Mouse (Mus musculus): ENCODE measurements around the gene Rarb. TPM values are rescaled to one million over a fixed set of nuclear protein-coding genes. Genes with fewer than 3 reads are reported as not detected.

Gene Rarb
- polyA plus RNA-seq, 1 experiment from 2014 or later: 5.3 TPM

DNA sequence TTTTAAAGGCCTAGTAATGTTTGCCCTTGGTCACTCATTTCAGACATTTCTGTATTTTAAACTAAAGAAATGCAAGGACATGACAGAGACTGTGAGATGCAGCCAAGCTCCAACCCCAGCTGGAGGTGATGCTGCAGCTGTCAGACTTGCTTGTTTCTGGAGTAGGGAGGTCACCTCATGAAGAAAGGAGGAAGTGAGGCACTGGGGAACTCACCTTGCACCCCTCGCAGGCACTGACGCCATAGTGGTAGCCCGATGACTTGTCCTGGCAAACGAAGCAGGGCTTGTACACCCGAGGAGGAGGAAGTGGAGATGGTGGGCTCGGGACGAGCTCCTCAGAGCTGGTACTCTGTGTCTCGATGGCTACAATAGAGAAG lies 270.8 kb downstream of the Rarb start:
- no peaks in the 10 kb centered on the region for H3K9me3 ChIP-seq
- H3K27me3 ChIP-seq: no peaks in the 10 kb centered on the region
- no peak for ATAC-seq
- no peak overlapping the region for H3K27ac ChIP-seq
- H3K4me1 ChIP-seq (replicated peaks): no peaks in the 10 kb centered on the region
- no peak overlapping the region for H3K4me2 ChIP-seq (replicated peaks)
- H3K4me3 ChIP-seq (replicated peaks): no peak overlapping the region
- 92% methylated on average over 8 of the region's 8 CpGs for WGBS
- no peaks in the 10 kb centered on the region for H3K36me3 ChIP-seq
- H3K9ac ChIP-seq (replicated peaks): no peak overlapping the region

DNA sequence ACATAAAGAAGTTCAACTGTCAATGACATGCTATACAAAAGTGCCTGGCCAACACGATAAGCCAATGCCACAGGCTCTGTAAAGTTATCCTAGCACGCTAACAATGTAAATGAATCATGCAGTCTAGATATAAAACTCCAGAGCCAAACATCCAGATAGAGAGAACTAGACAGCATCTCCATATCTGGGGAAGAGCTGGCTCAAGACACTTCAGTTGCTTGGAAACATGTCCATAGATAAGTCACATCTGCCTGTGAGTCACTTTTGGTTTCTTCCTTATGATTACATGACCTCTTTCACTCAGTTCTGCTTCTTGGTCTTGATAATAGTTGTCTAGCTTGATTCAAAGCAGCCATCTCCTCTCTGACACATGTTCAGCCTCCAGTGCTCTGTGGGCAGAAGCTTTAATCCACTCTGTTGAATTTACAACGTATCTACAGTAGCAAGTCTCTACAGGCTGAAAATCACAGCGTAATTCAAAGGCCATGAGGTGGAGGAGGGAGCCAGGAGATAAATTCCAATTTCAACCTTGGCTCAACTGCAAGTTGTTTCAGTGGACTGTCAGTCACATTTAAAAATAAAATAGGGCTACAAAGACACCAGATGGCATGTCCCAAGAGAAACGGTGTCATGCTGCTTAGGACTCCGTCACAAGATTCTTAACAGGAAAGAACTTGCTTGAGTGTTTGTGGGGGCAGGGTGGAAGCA lies 271.3 kb downstream of the Rarb start:
- Histone ChIP-seq H3K36me3 (no peaks in the 10 kb centered on the region), H3K4me3 (replicated peaks) (no peak overlapping the region), H3K9me3 (no peaks in the 10 kb centered on the region), H3K4me2 (replicated peaks) (no peak overlapping the region), H3K27ac (no peak overlapping the region), H3K4me1 (replicated peaks) (no peaks in the 10 kb centered on the region), H3K27me3 (no peaks in the 10 kb centered on the region), H3K9ac (replicated peaks) (no peak overlapping the region)
- ATAC-seq: no peak
- WGBS: 81% methylated on average over 6 of the region's 6 CpGs

DNA sequence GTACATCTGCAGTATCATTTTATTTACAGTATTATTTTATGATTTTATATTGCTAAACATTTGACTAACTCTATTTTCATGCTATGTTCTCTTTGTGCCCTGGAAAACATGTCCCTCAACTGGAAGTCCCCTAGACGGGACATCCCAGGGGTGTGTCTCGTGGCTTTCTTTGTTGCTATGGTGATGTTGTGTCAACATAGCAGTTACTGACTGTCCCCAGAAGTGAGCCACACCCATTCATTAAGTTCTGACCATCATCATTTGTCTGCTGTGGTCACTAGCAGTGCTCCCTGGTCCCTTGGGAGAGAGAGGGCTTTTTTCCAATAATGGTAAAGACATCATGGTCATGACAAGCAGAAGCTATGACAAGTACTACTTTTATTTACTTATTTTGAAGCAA lies 274.0 kb downstream of the Rarb start:
- H3K9ac ChIP-seq (replicated peaks): no peak overlapping the region
- H3K9me3 ChIP-seq: no peaks in the 10 kb centered on the region
- H3K27ac ChIP-seq: no peak overlapping the region
- no peak overlapping the region for H3K4me2 ChIP-seq (replicated peaks)
- H3K36me3 ChIP-seq: no peaks in the 10 kb centered on the region
- no peak for ATAC-seq
- WGBS: 55% methylated on average over 2 of the region's 2 CpGs
- H3K4me3 ChIP-seq (replicated peaks): no peak overlapping the region
- no peaks in the 10 kb centered on the region for H3K4me1 ChIP-seq (replicated peaks)
- no peaks in the 10 kb centered on the region for H3K27me3 ChIP-seq

DNA sequence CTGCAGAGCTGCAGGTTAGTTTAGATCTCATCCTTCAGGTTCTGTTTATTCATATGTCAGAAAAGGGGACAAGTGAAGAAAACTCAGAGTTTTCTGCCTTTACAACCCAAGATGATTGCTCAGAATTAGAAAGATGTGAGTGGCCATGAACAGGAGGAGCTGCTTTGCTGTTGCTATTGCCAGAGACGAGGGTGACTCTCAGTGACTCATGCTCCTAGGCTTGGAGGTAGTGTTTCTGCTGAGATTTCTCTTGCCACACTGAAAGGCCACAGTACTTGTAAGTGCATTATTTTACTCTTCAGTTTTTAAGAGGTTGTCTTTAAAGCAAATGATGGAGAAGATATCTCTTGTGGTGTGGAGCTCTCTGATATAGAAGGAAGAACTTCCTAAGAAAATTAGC lies 277.3 kb downstream of the Rarb start:
- no peak overlapping the region for H3K4me2 ChIP-seq (replicated peaks)
- 75% methylated on average over 1 of the region's 1 CpGs for WGBS

DNA sequence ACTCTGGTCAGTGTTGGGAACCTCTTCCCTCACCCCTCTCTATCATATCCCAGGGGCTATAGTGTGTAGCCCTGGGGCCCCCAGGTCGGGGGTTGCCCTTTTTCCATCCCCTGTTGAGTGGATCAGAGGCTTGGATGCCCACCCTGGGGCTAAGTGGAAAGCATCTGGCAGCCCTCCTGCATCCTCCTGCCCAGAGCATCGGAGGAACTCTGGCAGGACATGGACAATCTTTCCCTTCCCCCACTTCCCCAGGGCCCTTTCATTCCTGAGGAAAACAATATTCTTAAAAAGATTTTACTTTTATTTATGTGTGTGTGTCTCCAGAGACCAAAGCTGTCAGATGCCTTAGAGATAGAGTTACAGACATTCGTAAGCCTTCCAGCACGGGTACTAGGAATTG lies 281.5 kb downstream of the Rarb start:
- Histone ChIP-seq H3K4me3 (replicated peaks) (no peak overlapping the region), H3K27me3 (no peaks in the 10 kb centered on the region), H3K36me3 (no peaks in the 10 kb centered on the region), H3K9ac (replicated peaks) (no peak overlapping the region), H3K4me1 (replicated peaks) (no peaks in the 10 kb centered on the region), H3K27ac (no peak overlapping the region), H3K9me3 (no peaks in the 10 kb centered on the region), H3K4me2 (replicated peaks) (no peak overlapping the region)
- WGBS: 55% methylated on average over 4 of the region's 4 CpGs
- no peak for ATAC-seq

More for the DNA sequence above, 277.3 kb downstream of the Rarb start:
- no peaks in the 10 kb centered on the region for H3K27me3 ChIP-seq
- no peak for ATAC-seq
- H3K9me3 ChIP-seq: no peaks in the 10 kb centered on the region
- no peak overlapping the region for H3K9ac ChIP-seq (replicated peaks)
- no peaks in the 10 kb centered on the region for H3K4me1 ChIP-seq (replicated peaks)
- H3K36me3 ChIP-seq: no peaks in the 10 kb centered on the region
- no peak overlapping the region for H3K4me3 ChIP-seq (replicated peaks)
- H3K27ac ChIP-seq: no peak overlapping the region

DNA sequence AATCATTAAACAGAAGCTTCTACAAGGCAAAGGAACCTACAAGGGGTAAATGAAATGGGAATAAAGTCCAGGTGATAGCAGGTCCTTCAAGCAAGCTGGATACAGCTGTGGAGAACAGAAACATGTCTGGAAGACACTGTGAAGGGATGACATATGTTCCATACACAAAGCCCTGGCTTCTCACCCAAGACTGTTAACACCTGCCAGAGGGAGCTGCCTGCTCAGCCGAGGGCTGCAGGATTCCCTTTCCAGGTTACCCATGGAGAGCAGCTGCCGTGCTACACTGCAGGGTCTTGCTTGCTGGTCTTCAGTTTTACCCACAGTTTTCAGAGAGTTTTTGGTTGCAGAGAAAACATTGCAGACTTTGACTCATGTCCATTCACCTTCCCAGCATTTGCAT lies 290.3 kb downstream of the Rarb start:
- no peak for ATAC-seq
- H3K4me3 ChIP-seq (replicated peaks): no peak overlapping the region
- H3K9me3 ChIP-seq: no peaks in the 10 kb centered on the region
- no peaks in the 10 kb centered on the region for H3K27me3 ChIP-seq
- H3K36me3 ChIP-seq: no peaks in the 10 kb centered on the region
- no peak overlapping the region for H3K27ac ChIP-seq
- no peak overlapping the region for H3K9ac ChIP-seq (replicated peaks)
- WGBS: 71% methylated on average over 2 of the region's 2 CpGs
- H3K4me2 ChIP-seq (replicated peaks): no peak overlapping the region
- H3K4me1 ChIP-seq (replicated peaks): no peaks in the 10 kb centered on the region

DNA sequence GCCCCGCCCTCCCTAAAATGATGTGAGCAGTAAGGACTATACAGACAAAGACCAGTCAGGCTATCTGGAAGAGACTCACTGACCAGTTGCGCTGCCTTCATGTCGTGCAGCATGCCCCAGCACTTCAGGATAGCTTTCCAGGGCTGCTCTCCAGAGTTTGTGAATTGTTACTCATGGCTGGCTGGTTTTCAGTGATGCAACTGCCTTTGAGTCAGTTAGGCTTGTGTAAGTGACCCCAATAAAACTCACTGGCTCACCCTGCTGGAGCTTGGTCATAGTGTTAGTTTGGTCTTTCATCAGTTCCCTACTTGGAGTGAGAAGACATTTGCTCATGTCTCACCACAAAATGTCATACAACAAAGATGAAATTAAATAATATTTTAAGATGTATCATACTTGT lies 292.8 kb downstream of the Rarb start:
- Histone ChIP-seq H3K4me1 (replicated peaks) (no peaks in the 10 kb centered on the region), H3K36me3 (no peaks in the 10 kb centered on the region), H3K27ac (no peak overlapping the region), H3K4me3 (replicated peaks) (no peak overlapping the region), H3K9me3 (no peaks in the 10 kb centered on the region), H3K4me2 (replicated peaks) (no peak overlapping the region), H3K9ac (replicated peaks) (no peak overlapping the region), H3K27me3 (no peaks in the 10 kb centered on the region)
- no peak for ATAC-seq
- WGBS: 89% methylated on average over 3 of the region's 3 CpGs

DNA sequence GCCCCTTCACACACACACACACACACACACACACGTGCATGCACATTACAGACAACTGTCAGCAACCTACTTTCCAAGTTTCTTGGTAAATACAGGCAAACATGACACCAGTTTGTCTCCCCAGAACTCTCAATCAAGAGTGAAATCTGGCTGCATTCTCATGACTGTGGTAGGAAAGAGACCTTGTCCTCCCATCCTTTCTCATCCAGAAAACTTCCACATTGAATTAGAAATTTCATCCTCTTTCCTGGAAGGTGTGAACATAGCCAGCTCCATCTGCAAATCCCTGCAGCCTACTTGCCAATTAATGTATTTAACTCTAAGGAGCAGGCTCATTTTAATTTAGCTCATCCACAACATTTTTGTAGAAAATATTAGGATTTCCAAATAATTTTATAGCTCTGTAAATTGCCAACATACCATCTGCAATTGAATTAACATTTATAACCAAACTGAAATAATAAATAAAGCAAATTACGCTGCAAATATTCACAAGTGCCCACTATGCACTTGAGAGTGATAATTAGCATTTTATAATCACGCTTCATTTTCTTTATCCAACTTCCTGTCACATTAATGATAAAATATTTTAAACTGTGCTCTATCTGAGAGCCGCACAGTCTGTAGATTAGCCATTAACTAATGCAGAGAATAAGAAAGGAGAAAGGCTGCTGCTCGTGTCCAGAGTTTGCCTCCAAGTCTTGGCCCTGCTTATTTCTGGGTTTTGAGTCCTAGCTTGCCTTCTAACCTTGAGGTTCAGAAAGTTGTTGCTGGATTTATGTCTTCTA lies 293.6 kb downstream of the Rarb start:
- Histone ChIP-seq H3K4me2 (replicated peaks) (no peak overlapping the region), H3K4me3 (replicated peaks) (no peak overlapping the region), H3K4me1 (replicated peaks) (no peaks in the 10 kb centered on the region), H3K9ac (replicated peaks) (no peak overlapping the region), H3K9me3 (no peaks in the 10 kb centered on the region), H3K36me3 (no peaks in the 10 kb centered on the region), H3K27ac (no peak overlapping the region), H3K27me3 (no peaks in the 10 kb centered on the region)
- WGBS: 84% methylated on average over 5 of the region's 5 CpGs
- no peak for ATAC-seq

DNA sequence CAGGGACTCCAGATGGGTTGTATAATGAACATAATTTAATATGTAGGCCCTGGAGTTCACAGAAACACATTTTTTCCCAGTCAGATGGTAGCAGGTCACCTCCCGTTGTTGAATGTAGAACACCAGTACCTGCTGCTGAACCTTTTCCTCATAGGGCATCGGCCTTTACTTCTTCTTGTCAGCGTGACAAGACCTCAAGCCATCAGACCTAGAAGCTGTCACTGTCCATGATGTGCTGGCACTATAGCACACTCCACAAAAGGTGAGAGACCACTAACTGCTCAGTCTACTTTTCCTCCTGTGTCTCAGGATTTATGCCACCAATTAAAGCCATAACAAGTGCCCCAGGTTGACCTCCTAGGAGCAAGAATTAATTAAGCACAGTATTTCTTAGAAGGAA lies 296.1 kb downstream of the Rarb start:
- no peak for ATAC-seq

DNA sequence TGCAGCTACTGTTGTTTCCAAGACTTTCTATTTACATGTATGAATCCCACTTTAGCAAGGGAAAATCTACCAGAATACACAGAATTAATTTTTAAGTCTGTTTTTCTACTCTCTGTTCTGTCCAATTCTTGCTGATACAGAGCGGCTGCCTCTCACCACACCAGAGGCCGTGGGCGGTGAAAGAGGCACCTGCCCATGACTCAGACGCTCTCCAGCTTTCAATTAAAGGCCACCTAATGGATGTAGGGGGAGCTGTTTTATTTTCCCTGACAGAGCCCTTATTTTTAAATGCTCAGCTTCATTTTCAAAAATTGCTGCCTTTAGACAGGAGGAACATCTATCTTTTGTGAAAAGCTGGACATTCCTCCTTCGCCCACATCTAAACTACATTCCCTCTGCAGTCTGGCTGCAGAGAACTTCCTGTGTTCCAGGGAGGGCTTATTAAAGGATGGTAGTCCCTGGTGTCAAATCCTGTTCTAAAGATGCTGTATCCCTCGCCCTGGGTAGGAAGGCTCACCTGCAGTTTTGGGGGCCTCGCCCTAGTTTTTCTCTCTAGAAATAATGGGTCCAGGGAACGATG lies 299.3 kb downstream of the Rarb start:
- Histone ChIP-seq H3K27me3 (no peaks in the 10 kb centered on the region), H3K4me3 (replicated peaks) (no peak overlapping the region), H3K4me1 (replicated peaks) (peaks cover 19% of the 10 kb centered on the region), H3K36me3 (no peaks in the 10 kb centered on the region), H3K9ac (replicated peaks) (no peak overlapping the region), H3K27ac (no peak overlapping the region), H3K9me3 (no peaks in the 10 kb centered on the region), H3K4me2 (replicated peaks) (no peak overlapping the region)
- ATAC-seq: no peak
- 81% methylated on average over 8 of the region's 8 CpGs for WGBS

More for the DNA sequence above, 296.1 kb downstream of the Rarb start:
- no peak overlapping the region for H3K4me2 ChIP-seq (replicated peaks)
- no peak overlapping the region for H3K27ac ChIP-seq
- WGBS: 93% methylated on average over 3 of the region's 3 CpGs
- no peaks in the 10 kb centered on the region for H3K36me3 ChIP-seq
- no peak overlapping the region for H3K9ac ChIP-seq (replicated peaks)
- no peak overlapping the region for H3K4me3 ChIP-seq (replicated peaks)
- no peaks in the 10 kb centered on the region for H3K9me3 ChIP-seq
- H3K27me3 ChIP-seq: no peaks in the 10 kb centered on the region
- peaks cover 14% of the 10 kb centered on the region for H3K4me1 ChIP-seq (replicated peaks)

DNA sequence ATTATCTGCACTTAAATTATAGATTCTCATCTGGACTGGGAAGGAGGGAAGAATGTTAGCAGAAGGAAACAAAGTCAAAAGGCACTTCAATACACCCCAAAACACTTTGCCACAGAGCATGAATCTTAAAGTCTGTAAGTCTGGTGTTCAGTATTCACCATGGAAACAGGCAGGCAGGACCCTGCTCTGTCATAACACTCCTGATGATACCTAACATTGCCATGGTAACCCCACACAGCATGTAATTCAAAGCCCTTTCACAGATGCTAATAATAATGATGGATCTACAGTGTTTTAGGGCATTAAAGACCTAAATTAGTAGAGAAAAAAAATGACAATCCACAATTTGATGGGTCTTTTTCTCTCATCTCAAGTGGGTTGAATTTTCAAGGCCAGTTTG lies 301.0 kb downstream of the Rarb start:
- Histone ChIP-seq H3K4me1 (replicated peaks) (peaks cover 19% of the 10 kb centered on the region), H3K4me2 (replicated peaks) (no peak overlapping the region), H3K27me3 (no peaks in the 10 kb centered on the region), H3K9me3 (no peaks in the 10 kb centered on the region), H3K27ac (no peak overlapping the region), H3K4me3 (replicated peaks) (no peak overlapping the region), H3K9ac (replicated peaks) (no peak overlapping the region), H3K36me3 (no peaks in the 10 kb centered on the region)
- peak; percentile 68; the same call in 1 of the 2 replicates for ATAC-seq

DNA sequence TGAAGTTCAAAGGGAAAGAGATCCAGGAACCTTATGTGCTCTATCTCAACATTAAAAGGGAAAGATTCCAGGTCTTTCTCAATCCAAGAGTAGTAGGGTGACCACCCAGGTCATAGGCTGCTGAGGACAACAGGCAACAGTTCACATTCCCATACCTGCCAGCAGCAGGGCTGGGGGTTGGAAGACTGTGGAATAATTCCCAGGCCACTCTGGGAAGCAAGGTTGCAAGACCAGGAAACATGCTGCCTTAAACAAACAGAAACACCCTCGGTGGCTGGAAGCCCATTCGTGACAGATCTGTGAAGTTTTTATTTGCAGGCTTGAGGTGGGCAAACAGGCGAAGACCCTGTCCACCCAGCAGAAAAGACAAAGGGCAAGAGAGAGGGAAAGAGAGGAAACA lies 303.2 kb downstream of the Rarb start:
- 80% methylated on average over 3 of the region's 3 CpGs for WGBS
- no peak overlapping the region for H3K9ac ChIP-seq (replicated peaks)
- H3K27ac ChIP-seq: no peak overlapping the region
- H3K4me2 ChIP-seq (replicated peaks): no peak overlapping the region
- no peak overlapping the region for H3K4me3 ChIP-seq (replicated peaks)
- ATAC-seq: no peak
- H3K4me1 ChIP-seq (replicated peaks): peaks cover 19% of the 10 kb centered on the region
- no peaks in the 10 kb centered on the region for H3K27me3 ChIP-seq
- H3K9me3 ChIP-seq: no peaks in the 10 kb centered on the region
- no peaks in the 10 kb centered on the region for H3K36me3 ChIP-seq
